Mouse (Mus musculus): ENCODE measurements around the gene Pxt1. TPM values are rescaled to one million over a fixed set of nuclear protein-coding genes. Genes with fewer than 3 reads are reported as not detected.

Gene Pxt1
- polyA plus RNA-seq, 1 experiment from 2014 or later = not detected

- 89% methylated on average over 8 of the region's 8 CpGs for WGBS
- no peak overlapping the region for H3K4me2 ChIP-seq (ENCODE audit: low read depth, severe bottlenecking)
- H3K9ac ChIP-seq (ENCODE audit: low read length) = no peak overlapping the region
- DNase-seq (ENCODE audit: low spot score) (no peak), ATAC-seq (ENCODE audit: insufficient number of reproducible peaks, low FRiP score, low TSS enrichment, low read depth) (no peak)
- H3K4me1 ChIP-seq (ENCODE audit: control insufficient read depth, insufficient read depth, low read length) = no peaks in the 10 kb centered on the region
- H3K27me3 ChIP-seq (ENCODE audit: control insufficient read depth, insufficient read depth, low read length) = no peaks in the 10 kb centered on the region
- no peaks in the 10 kb centered on the region for H3K36me3 ChIP-seq (ENCODE audit: control insufficient read depth, insufficient read depth, low read length)
- H3K27ac ChIP-seq (replicated peaks; ENCODE audit: low read depth, low read length) = no peak overlapping the region
- H3K4me3 ChIP-seq (ENCODE audit: low read depth, low read length) = no peak overlapping the region
- H3K9me3 ChIP-seq (ENCODE audit: control insufficient read depth, low read length) = 0 out of 2 replicates have a peak, but pooled peaks cover 3% of the 10 kb centered on the region
Measured at GRCm38 (mm10) chr17:28885231-28885630, 58.4 kb downstream of the Pxt1 start.

Other genes starting within 250 kb of the Pxt1 start
- 2.1 and 2.8 TPM in 2 replicates for gene AC170998.1, start 217.8 kb downstream of the Pxt1 start, polyA plus RNA-seq (2014; fragmentation: Nextera tagmentation; extraction: Ambion mirVana)
- 4.9 and 5.0 TPM in 2 replicates for gene Mapk13, start 174.5 kb downstream of the Pxt1 start, polyA plus RNA-seq (2014; fragmentation: Nextera tagmentation; extraction: Ambion mirVana)
- 9.6 and 12.4 TPM in 2 replicates for gene Brpf3, start 142.8 kb downstream of the Pxt1 start, polyA plus RNA-seq (2014; fragmentation: Nextera tagmentation; extraction: Ambion mirVana)
- not detected in 2 replicates for gene Pnpla1, start 85.4 kb downstream of the Pxt1 start, polyA plus RNA-seq (2014; fragmentation: Nextera tagmentation; extraction: Ambion mirVana)
- gene 4930539E08Rik, start 28.5 kb downstream of the Pxt1 start, polyA plus RNA-seq (2014; fragmentation: Nextera tagmentation; extraction: Ambion mirVana) = 0.07 and 0.29 TPM in 2 replicates
- 106 and 114 TPM in 2 replicates for gene Kctd20, start 8.1 kb upstream of the Pxt1 start, polyA plus RNA-seq (2014; fragmentation: Nextera tagmentation; extraction: Ambion mirVana)
- gene Stk38, start 64.2 kb upstream of the Pxt1 start, polyA plus RNA-seq (2014; fragmentation: Nextera tagmentation; extraction: Ambion mirVana) = 125 and 127 TPM in 2 replicates
- gene Srsf3, start 88.8 kb upstream of the Pxt1 start, polyA plus RNA-seq (2014; fragmentation: Nextera tagmentation; extraction: Ambion mirVana) = 872 and 879 TPM in 2 replicates
- gene Cdkn1a, start 147.1 kb upstream of the Pxt1 start, polyA plus RNA-seq (2014; fragmentation: Nextera tagmentation; extraction: Ambion mirVana) = 40.7 and 41.5 TPM in 2 replicates
- 0.16 TPM in 1 of 2 replicates, not detected in the other for gene Rab44, start 170.3 kb upstream of the Pxt1 start, polyA plus RNA-seq (2014; fragmentation: Nextera tagmentation; extraction: Ambion mirVana)